Mouse (Mus musculus) urinary bladder, postnatal 25 days (tissue): ENCODE measurements around the gene Rictor.

Experiments
- DNase-seq: peaks from one replicate; pipeline ENCODE4 v3.0.0; 2022; ENCODE audit warnings: low spot score

Gene Rictor

DNA sequence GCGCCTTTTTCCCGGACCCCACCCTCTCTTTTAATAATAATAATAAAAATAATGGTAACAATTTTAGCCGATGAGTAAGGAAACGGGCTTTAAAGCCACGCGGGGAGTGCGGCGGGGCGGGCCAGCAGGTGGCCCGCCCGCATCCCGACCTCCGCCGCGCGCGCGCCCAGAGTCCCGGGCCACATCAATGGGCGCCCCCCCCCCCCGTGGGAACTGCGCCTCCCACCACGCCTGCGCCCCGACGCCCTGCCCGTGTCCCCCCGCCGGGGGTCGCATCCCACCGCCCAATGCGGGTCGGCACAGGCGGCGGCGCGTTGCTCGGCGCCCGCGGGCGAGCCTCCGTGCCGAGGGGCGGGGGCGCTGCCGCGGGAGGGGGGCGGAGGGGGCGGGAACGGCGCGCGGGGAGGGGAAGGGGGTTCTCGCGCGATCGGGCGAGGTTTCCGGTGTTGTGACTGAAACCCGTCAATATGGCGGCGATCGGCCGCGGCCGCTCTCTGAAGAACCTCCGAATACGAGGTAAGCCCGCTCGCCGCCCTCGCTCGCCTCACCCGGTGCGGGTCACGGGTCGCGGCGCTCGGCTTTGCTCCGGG lies at the start of gene Rictor:
Gene Rictor (plus strand): TSS at position 444 of the 590 bp plus-strand sequence.
- DNase-seq, result peak; percentile 84

DNA sequence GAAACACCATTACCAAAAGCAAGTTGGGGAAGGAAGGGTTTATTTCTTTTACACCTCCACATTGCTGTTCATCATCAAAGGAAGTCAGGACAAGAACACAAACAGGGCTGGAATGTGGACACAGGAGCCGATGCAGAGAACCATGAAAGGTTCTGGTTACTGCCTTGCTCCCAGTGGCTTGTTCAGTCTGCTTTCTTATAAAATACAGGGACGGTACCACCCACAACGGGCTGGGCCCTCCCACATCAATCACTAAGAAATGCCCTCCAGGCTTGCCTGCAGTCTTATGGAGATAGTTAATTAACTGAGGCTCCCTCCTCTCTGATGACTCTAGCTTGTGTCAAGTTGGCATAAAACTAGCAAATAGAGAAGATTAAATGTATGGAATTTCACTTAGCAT lies 46.2 kb upstream of the Rictor start:
- no peak for DNase-seq

DNA sequence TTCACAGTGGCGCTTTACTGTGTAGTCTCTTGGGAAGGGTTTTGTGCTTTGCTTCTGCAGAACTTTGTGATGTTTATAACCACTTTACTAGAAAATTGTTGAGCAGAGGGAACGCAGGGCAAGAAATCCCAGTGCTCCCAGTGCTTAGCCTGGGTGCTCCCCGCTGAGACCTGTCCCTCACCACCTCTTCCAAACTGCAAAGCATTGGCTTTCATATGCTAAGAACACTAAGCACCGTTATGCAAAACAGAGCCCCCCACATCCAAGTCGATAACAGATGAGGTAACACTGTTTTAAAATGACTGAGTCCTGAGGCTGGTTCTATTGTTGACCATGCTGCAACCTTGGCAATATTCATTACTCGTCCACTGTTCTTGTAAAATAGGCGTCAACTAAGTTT lies 44.2 kb upstream of the Rictor start:
- no peak for DNase-seq

DNA sequence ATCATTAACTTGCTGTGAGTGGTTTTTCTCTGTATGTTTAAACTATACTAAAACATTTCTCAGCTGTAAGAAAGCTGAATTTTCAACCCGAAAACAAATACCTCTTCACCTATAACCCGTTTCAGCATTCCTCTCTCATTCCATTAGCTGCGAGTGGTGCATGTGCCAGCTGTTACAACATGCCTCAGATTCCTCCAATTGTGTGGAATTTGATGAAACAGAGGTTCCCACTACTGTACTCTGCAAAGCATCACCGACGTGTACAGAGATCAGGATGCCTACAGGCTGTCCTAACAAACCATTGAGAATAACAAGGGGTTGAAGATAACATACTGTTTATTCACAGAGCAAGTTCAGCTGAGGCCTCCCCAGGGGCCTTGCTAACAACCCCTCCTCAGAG lies 42.1 kb upstream of the Rictor start:
- no peak for DNase-seq

DNA sequence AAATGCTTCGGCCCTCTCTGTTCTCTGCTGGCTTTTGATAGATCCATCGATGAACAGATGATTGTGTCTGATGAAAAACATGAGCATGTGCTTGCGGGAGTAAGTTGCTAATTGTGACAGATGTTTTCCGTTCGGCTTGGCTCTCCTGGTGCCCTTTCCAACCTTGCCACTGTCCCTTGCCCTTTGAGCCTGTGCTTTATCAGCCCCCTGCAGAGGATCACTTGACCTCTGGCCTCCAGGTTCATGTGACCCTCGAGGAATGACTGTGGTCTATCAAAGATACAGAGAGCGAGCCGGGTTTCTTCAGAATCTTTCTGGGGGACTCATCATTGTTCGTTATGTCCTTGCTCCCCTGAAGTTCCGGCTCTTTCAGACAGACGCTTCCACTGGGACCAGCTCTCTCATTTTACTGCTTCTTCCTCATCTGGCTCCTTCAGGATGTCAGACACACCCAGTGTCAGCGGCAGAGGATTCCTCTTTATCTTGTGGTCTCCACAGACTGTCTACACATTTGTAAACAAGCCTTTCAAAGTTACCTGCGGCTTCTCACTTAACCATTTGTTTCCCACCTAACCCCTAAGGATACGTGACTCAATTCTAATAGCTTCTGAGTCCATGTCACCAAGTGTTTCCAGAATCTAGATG lies 39.3 kb upstream of the Rictor start:
- DNase-seq, result no peak

DNA sequence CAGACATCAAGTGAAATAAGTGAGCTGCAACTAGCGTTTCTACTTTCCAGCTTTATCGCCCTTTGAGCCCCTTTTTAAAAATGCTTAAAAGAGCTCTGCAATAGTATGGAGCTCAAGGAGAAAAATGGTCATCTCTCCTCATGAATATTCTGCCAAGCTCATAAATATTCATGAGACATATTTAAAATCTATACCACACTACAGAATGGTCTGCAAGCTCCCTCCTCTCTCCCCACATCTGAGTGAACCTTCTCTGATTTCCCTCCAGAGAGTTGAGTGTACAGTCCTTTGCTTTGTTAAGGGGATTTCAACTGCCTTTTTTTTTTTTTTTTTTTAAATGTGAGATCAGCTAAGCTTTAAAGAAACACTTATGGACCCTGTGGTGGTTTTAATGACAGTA lies 29.7 kb upstream of the Rictor start:
- no peak for DNase-seq

DNA sequence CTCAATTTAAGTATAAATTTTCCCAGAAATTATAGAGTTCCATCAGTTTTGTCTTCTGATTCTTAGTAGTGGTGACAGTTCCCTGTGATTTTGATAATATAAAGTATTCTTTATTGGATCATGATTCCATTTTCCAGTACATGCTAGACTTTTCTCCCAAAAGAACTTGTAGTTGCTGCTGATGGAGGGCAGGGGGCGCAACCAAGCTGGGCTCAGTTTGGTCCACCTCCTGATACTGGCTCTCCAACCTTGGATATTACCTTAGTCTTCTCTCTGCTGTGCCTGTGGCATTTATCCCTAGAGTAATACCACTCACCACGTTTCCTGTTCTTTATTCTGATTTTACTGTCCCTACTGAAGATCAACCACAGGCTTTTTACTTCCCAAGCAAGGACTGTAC lies 6.0 kb upstream of the Rictor start:
- no peak for DNase-seq

DNA sequence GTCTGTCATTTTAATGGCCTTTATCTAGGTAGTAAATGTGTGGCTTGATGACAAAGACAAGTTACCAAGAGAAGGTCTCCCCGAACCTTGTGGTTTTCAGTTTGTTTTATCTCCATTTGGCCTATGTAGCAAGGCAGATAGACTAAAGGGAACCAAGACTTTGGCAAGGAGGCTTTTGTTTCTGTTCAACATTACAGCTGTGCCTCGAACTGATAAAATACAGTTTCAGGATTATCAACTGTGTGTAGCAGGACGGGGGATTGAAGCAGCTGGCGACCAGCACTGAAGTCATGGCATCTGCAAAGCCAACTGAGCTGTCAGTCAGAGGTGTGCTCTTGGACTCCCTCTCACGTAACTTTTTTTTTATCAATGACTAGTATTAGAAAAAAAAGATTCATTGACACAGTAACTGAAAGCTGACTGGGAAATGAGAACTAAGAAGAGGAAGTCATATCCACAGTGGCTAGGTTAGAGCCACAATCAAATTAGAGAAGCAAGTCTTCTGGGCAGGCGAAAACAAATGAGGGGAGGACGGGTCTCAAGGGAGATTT lies 2.8 kb upstream of the Rictor start:
- DNase-seq, result no peak

DNA sequence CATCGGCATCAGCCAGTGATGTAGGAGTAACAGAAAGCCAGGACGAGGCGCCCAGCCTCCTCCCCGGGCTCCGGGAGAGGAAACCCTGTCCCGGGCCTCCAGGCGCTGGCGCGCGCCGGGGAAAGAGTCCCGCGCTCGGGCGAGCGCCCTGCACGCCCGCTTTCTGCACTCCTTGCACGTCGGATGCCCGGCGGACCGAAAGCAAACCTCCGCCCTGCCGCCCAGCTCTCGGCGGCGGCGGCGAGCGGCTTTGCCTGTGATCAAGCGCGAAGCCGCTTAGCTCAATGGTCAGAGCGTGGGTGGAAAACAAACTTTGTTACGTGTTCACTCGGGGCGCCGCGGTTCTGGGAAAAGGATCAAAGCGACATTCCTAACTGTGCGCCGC lies 636 bp upstream of the Rictor start:
- peak; percentile 57 for DNase-seq

DNA sequence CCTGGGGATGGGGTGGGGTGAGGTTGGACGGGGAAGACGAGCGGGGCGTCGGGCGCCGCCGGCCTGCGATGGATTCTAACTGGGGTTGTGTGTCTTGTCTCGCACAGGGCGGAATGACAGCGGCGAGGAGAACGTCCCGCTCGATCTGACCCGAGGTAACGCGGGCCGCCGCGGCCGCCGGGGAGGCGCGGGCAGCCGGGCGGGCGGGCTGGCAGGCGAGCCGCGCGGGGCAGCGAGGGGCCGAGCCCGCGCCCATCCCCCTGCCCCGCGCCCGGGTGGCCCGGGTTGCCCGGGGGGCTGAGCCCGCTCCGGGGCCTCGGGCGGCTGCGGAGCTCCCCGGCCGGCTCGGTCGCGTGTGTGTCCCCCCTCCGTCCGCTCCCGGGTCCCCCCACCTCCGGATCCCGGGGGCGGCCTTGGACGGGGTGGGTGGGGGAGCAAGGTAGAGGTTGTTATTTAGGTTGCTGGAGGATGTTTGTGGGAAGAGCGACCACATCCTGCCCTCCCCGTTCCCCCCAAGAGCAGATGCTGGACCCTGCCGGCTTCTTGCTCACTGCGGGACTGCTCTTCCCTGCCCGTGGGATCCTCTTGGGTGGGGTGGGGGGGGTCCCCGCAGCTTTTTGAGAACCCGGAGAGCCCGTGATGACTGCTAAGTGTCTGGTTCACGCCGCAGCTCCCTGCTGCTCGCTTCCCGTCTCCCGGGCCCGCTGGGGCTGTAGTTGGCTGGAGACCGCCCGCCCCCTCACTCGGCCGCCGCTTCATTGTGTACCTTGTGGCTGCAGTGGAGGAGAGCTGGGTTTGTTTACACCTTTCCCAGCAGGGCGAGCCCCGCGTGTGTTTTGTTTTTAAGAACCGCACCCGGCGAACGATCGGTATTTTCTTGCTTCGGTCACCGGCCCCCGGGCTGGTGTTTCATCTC lies 605 bp downstream of the Rictor start:
- DNase-seq, result peak; percentile 26

DNA sequence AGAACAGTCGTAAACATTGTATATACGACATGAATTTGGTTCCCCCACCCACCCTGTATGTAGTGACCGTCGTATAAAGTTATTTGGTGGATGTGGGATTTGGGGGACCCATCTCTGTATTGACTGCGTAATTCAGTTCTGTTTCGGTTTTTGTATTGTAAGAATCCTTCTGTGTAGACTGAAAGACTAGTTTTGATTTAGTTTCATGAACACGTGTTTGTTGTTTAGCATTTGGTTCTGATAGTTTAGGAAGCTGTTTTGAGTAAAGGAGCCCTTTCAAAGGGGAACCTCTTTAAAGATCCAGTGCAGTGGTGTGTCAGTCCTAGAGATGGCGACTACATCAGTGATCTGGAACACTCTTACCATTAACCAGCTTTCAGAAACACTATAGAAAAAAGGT lies 1.4 kb downstream of the Rictor start:
- no peak for DNase-seq

DNA sequence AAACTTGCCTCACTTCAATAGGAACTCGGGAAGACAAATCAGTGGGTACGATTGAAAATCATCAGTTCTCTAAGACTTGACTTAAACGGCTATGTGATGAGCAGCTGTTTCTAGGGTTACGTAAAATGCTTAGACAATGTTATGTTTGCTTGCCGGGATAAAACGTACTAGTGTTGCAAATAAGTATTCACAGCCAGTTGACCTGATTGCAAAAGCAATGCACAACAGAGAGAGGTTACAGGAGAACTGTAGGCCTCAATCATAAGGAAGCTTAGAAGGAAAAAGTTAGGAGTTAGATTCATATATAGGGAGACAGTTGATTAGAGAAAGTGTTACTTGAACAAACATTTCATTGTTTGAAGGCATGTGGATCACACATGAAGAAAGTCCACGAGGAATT lies 2.2 kb downstream of the Rictor start:
- no peak for DNase-seq

DNA sequence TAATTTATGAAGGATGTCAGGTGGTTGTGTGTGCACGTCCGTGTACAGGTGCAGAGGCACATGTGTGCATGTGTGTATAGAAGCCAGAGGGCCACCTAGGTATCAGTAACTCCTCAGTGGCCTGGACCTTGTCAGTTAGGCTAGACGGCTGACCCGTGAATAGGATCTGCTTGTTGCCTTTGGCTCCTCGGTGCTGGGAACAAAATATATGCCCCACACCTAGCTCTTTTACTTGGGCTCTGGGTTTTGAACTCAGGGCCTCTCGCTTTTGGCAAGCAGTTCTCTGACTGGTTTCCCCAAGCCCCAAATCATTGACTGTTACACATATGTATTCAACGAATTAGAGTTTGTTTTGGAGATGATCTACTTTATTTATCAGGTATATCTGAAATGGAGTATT lies 3.0 kb downstream of the Rictor start:
- DNase-seq, result no peak

DNA sequence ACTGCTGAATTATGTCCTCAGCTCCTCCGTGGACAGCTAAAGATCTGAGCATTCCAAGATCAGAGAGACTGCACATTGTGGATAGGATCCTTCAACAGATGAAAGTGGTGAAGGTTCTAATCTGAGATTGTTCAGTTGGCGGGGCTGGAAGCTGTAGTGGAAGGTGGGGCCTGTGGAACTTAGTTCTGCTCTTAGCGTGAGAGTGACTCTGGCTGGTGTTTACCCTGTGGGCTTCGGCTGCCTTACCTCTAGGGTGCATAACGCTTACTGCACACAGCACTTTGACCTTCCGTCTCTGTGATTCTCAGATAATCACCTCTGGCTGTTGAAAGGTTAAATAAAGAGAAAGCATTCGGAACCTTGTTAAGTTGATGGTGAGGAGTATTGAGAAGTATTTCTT lies 6.6 kb downstream of the Rictor start:
- DNase-seq, result no peak

DNA sequence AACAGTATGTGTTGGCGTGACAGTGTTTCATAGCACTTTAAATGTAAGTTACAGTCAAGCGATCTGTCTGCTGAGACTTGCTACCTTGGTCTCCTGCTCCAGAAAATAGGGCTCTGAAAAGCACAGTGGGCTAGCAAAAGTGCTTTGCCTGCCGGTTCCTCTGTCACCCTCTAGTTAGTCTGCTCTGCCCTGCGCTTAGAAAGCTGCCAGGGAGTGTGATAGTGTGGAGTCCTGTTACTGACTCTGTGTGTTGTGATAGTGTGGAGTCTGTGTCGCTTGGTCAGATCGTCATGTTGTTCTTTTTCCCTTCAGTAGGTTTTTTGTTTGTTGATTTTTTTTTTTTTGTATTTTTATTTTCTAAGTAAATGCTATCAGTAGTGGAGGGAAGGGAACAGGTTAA lies 7.1 kb downstream of the Rictor start:
- DNase-seq, result no peak

DNA sequence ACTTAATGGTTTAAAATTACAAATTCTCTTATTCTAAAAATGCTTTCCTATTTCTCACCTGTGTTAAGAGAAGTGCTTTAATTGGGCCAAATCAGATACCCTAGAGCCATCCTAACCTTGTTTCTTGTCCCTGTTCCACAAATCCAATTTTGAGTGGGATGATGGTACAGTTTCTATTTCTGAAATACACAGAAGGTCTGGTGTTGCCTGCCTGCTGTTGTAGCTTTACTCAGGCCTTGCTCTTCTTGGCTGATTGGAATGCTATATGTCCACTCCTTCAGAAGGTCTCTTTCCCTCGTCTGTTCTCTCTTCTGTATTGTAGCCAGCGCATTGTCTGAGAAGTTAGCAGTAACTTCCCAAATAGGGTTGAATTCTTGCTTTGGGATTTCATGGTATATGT lies 13.2 kb downstream of the Rictor start:
- no peak for DNase-seq

DNA sequence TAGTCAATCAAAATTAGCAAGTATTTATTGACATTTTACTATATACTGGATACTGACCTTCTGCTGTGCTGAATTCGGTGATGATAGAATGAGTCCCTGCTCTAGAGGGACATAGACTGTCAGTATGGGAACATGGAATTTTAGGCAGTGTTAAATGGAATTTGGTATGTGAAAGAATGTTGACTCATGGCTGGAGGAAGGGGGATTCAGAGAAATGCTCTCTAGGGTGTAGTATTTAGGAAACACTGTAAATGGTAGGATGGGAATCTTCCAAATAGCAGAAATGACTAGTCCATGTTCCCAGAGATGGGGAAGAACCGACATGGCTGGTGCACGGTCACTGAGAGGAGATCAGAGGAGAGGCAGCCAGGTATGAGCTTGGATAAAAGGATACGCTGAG lies 13.6 kb downstream of the Rictor start:
- DNase-seq, result no peak

DNA sequence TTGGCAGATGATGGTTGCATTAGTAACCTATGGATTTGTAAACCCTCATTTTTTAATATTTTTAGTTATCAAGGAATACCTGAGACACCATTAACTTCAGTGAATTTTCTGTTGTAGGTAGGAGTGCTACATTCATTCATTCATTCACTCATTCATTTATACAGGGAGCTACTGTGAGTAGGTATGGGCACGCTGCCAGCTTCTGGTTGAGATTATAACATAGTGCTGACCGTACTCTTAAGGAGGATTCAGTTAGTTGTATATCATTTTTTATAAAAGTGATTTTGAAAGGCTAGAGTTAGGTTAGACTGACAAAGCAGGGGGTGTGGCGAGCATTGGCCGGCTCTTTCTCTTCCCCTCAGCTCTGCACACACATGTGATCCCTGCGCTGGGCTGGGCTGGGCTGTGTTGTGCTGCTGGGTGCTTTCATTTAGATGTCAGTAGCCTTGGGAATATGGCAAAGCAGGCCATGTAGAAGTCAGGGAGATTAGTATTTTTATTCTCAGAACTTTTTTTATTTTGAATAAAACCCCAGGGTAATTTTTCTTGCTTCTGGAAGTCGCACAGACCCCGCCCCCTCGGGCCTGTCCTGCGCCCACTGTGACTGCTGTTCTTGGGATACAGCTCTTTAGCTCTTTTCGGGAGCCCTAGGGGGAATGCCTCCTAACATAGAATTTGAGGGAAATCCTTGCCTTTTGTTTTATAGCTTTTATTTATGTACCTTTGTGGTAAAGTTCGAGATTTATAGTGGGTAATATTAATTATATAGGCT lies 14.4 kb downstream of the Rictor start:
- DNase-seq, result no peak

DNA sequence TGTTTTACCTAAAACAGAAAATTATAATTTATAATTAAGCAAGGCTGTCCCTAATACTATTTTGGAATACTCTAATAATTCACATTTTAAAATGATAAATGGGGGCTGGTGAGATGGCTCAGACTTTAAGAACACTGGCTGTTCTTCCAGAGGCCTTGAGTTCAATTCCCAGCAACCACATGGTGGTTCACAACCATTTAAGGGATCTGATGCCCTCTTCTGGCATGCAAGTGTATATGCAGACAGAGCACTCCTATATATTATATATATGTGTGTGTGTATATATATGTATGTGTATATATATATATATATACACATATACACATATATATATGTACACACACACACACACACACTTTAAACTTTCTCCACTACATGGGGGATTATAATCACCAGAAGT lies 15.2 kb downstream of the Rictor start:
- DNase-seq, result no peak

DNA sequence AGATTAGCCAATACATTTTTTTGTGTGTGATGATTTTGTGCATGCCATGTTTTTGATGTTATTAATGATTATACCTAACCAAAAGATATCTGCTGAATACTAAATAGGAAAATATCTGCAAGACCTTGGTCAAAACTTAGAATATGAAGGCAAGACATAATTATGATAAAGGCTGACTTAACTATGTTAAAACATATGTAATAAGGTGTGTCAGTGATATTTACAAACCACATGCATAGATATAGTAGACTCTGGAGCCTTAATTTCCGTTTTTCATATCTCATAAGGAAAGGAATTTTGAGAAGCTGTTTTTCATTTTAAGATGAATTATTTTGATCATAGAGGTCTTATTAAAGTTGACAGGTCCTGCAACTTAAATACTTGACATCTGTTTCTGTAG lies 16.3 kb downstream of the Rictor start:
- DNase-seq, result no peak

DNA sequence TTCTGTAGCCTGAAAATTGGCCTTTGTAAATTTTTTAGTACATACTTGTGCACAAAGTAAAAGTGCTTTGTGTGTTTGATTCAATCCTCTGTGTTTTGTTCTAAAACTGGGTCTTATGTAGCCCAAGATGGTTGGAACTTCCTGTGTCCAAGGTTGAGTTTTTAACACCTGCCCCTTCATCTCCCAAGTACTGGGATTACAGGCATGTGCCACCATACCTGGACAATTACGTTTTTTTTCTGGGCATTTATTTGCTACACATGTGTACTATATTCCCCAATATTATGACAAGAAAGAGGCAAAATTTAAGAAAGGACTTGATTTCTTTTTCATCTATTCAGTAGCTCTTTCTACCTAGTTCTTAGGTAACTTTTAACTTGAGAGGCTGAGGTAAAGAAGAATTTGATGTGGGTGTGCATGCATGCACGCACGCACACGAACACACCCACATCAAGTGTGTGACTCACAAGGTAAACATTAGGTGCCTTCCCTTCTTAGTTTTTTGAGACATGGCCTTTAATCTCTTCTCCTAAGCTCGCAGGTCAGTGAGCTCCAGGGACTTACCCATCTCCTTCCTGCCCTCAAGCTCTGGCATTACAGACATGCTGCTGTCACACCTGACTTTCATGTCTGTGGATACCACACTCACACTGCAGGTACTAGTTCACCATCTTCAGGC lies 18.1 kb downstream of the Rictor start:
- DNase-seq, result no peak

DNA sequence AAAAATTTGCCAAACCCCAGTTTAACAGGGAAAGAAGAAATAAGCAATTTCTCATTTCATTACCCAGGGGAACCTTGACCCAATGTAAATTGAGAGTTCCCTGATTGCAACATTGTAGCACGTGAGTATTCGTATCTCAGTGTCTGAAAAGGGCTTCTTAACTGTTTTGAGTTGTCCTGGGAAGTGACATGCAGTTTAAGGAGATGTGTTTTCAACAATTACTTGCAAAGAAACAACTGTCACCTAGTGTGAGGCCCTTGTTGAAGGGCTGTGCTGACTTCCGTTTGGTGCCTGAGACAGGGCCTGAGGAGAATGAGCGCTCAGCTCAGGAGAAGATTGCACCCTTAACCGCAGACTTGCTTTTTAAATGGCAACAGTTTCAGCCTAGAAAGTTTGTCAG lies 24.9 kb downstream of the Rictor start:
- DNase-seq, result no peak
